Mouse (Mus musculus) liver, postnatal 0 days (tissue): ENCODE data around the gene Sik2.

Experiments
- CTCF ChIP-seq: sonication (generic); IDR thresholded peaks from 2 replicates; pipeline ENCODE4 v1.5.1; 2016; ENCODE audit warnings: antibody characterized with exemption, low read depth
- EP300 ChIP-seq: IDR thresholded peaks from 2 replicates; pipeline ENCODE4 v1.6.1; 2016; ENCODE audit warnings: antibody characterized with exemption, low read depth, mild to moderate bottlenecking

- TF ChIP-seq CTCF (no peak), EP300 (no peak)
Observed at GRCm38 (mm10) chr9:50845081-50845480, 163.8 kb downstream of the Sik2 start, which contains the start of gene Ppp2r1b.
